Mouse (Mus musculus) stomach, postnatal 0 days (tissue): Measurements from ENCODE around the gene Nudt7.

ENCODE experiments used
- CTCF ChIP-seq: IDR thresholded peaks from 2 replicates; pipeline ENCODE4 v1.5.1; 2016; ENCODE audit warnings: antibody characterized with exemption, low read depth, mild to moderate bottlenecking, moderate library complexity
- EP300 ChIP-seq: optimal IDR thresholded peaks from 2 replicates; pipeline ENCODE3; 2016; ENCODE audit warnings: antibody characterized with exemption

DNA sequence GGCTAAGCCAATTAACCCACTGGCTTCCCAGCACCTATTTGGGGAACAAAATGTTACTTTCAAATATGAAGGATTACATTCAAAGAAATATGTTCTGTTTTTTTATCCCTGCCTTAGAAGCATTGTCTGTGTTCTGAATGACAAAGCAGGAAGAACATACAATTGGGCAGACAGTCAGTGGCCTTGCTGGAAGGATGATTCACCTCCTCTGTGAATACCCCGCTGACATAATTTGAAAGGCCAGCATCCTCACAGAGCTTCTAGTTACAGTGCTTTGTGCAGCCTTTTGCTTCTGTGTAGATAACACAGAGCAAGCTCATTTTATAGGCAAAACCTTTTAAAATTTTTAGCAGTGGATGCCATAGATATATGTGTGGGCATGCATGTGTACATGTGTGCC, 11.6 kb upstream of the Nudt7 start:
- TF ChIP-seq CTCF = no peak
- TF ChIP-seq EP300 = no peak
